Mouse (Mus musculus) hindbrain, embryonic 10.5 days (tissue): ENCODE data around the gene Tspan14. TPM values are rescaled to one million over a fixed set of nuclear protein-coding genes. Genes with fewer than 3 reads are reported as not detected.
A peak's percentile ranks its signal among the peaks of the same experiment; 100 is the strongest.

Experiments used
- DNase-seq: peaks from one replicate; pipeline ENCODE4 v3.0.0-alpha.2; 2017; ENCODE audit warnings: low spot score
- H3K27ac ChIP-seq: fragments of 300-500 bp; sonication (generic); 2 replicates; pipeline ENCODE4 v1.5.1; 2016; ENCODE audit warnings: mild to moderate bottlenecking, moderate library complexity
- H3K27me3 ChIP-seq: fragments of 300-500 bp; sonication (generic); 2 replicates; pipeline ENCODE4 v1.6.1; 2016; ENCODE audit warnings: mild to moderate bottlenecking; ENCODE audit not compliant: poor library complexity, insufficient read depth, severe bottlenecking
- H3K36me3 ChIP-seq: fragments of 300-500 bp; sonication (generic); 2 replicates; pipeline ENCODE4 v1.6.1; 2016; ENCODE audit warnings: mild to moderate bottlenecking, moderate library complexity
- H3K4me1 ChIP-seq: fragments of 300-500 bp; sonication (generic); replicated peaks from 2 replicates; pipeline ENCODE4 v1.6.1; 2016; ENCODE audit warnings: mild to moderate bottlenecking
- H3K4me3 ChIP-seq: fragments of 300-500 bp; sonication (generic); 2 replicates; pipeline ENCODE4 v1.5.1; 2016; ENCODE audit warnings: mild to moderate bottlenecking, moderate library complexity
- H3K9me3 ChIP-seq: fragments of 300-500 bp; sonication (generic); 2 replicates; pipeline ENCODE4 v1.6.1; 2016; ENCODE audit warnings: mild to moderate bottlenecking, moderate library complexity
- WGBS: fragments of 180-500 bp; shearing (Covaris S2); methylation state at CpG from one replicate; pipeline ENCODE4 v1.1.7; 2016; 5-methylcytosine and 5-hydroxymethylcytosine counted together
- polyA plus RNA-seq: library from polyadenylated mRNA; unstranded; fragments of >200 nt; fragmentation: Nextera tagmentation; extraction: Ambion mirVana; gene quantifications from 2 replicates; pipeline ENCODE4 v1.2.1, GENCODE M21; 2016

Gene Tspan14
- 95.5 and 95.7 TPM in 2 replicates for polyA plus RNA-seq

GRCm38 (mm10) chr14:40966392-40966861 lies at the start of gene Tspan14:
Tspan14 (minus strand) TSS chr14:40966807.
- no peak for DNase-seq
- no peaks in the 10 kb centered on the region for H3K36me3 ChIP-seq
- H3K4me1 ChIP-seq: peaks cover 54% of the 10 kb centered on the region
- peaks cover 16% of the 10 kb centered on the region for H3K27me3 ChIP-seq
- under 1% methylated on average over 54 of the region's 54 CpGs for WGBS
- H3K4me3 ChIP-seq: peak within 1 kb of the TSS; percentile 75
- peak within 1 kb of the TSS; percentile 97 for H3K27ac ChIP-seq
- no peaks in the 10 kb centered on the region for H3K9me3 ChIP-seq

GRCm38 (mm10) chr14:41014701-41015240 lies 48.2 kb upstream of the Tspan14 start:
- DNase-seq: no peak
- Histone ChIP-seq H3K27ac (no peak overlapping the region), H3K36me3 (no peaks in the 10 kb centered on the region), H3K27me3 (no peaks in the 10 kb centered on the region), H3K4me1 (peaks cover 17% of the 10 kb centered on the region), H3K9me3 (no peaks in the 10 kb centered on the region), H3K4me3 (no peak overlapping the region)
- WGBS: 79% methylated on average over 5 of the region's 5 CpGs

- H3K27ac ChIP-seq: peak within 1 kb of the TSS; percentile 89
- H3K4me3 ChIP-seq: peak within 1 kb of the TSS; percentile 67
- peak; percentile 89 for DNase-seq
- 6% methylated on average over 32 of the region's 32 CpGs for WGBS
- H3K4me1 ChIP-seq: peaks cover 17% of the 10 kb centered on the region
- H3K9me3 ChIP-seq: no peaks in the 10 kb centered on the region
- H3K27me3 ChIP-seq: no peaks in the 10 kb centered on the region
- H3K36me3 ChIP-seq: no peaks in the 10 kb centered on the region
These were observed 47.3 kb upstream of the Tspan14 start, which contains the start of gene Fam213a for GRCm38 (mm10) chr14:41013630-41014613. Fam213a (minus strand) TSS chr14:41013788.

GRCm38 (mm10) chr14:41013143-41013542 lies 46.5 kb upstream of the Tspan14 start:
- H3K27me3 ChIP-seq: no peaks in the 10 kb centered on the region
- no peak for DNase-seq
- no peaks in the 10 kb centered on the region for H3K9me3 ChIP-seq
- H3K27ac ChIP-seq: peak overlapping the region; percentile 89
- H3K36me3 ChIP-seq: no peaks in the 10 kb centered on the region
- peak overlapping the region; percentile 67 for H3K4me3 ChIP-seq
- WGBS: 26% methylated on average over 9 of the region's 9 CpGs
- H3K4me1 ChIP-seq: peaks cover 19% of the 10 kb centered on the region

GRCm38 (mm10) chr14:41011916-41012315 lies 45.3 kb upstream of the Tspan14 start:
- H3K36me3 ChIP-seq: no peaks in the 10 kb centered on the region
- no peaks in the 10 kb centered on the region for H3K27me3 ChIP-seq
- no peak overlapping the region for H3K4me3 ChIP-seq
- no peak overlapping the region for H3K27ac ChIP-seq
- 88% methylated on average over 3 of the region's 3 CpGs for WGBS
- H3K4me1 ChIP-seq: peaks cover 20% of the 10 kb centered on the region
- no peaks in the 10 kb centered on the region for H3K9me3 ChIP-seq
- DNase-seq: no peak

- Histone ChIP-seq H3K27ac (peak overlapping the region; percentile 43; the same call in 1 of the 2 replicates), H3K36me3 (no peaks in the 10 kb centered on the region), H3K27me3 (0 out of 2 replicates have a peak, but pooled peaks cover 3% of the 10 kb centered on the region), H3K4me1 (peaks cover 25% of the 10 kb centered on the region), H3K9me3 (no peaks in the 10 kb centered on the region), H3K4me3 (no peak overlapping the region)
- no peak for DNase-seq
- WGBS: 72% methylated on average over 2 of the region's 2 CpGs
These were observed 41.5 kb upstream of the Tspan14 start for GRCm38 (mm10) chr14:41008138-41008537.

- no peaks in the 10 kb centered on the region for H3K36me3 ChIP-seq
- H3K27ac ChIP-seq: 0 out of 2 replicates have a peak overlapping the region, but pooled peaks have one; percentile 43
- WGBS: 39% methylated on average over 5 of the region's 5 CpGs
- no peak overlapping the region for H3K4me3 ChIP-seq
- H3K4me1 ChIP-seq: peaks cover 20% of the 10 kb centered on the region
- no peak for DNase-seq
- H3K27me3 ChIP-seq: 0 out of 2 replicates have a peak, but pooled peaks cover 4% of the 10 kb centered on the region
- H3K9me3 ChIP-seq: no peaks in the 10 kb centered on the region
These were observed 41.0 kb upstream of the Tspan14 start for GRCm38 (mm10) chr14:41007641-41008040.

- no peak overlapping the region for H3K4me3 ChIP-seq
- 62% methylated on average over 3 of the region's 3 CpGs for WGBS
These were observed 40.3 kb upstream of the Tspan14 start for GRCm38 (mm10) chr14:41006899-41007298.

GRCm38 (mm10) chr14:41006263-41006662 lies 39.7 kb upstream of the Tspan14 start:
- DNase-seq: no peak
- 91% methylated on average over 10 of the region's 10 CpGs for WGBS

More at GRCm38 (mm10) chr14:41006899-41007298, 40.3 kb upstream of the Tspan14 start:
- DNase-seq: no peak
- Histone ChIP-seq H3K27me3 (0 out of 2 replicates have a peak, but pooled peaks cover 4% of the 10 kb centered on the region), H3K27ac (no peak overlapping the region), H3K36me3 (peaks cover 4% of the 10 kb centered on the region; the same call in 1 of the 2 replicates), H3K9me3 (no peaks in the 10 kb centered on the region), H3K4me1 (peaks cover 20% of the 10 kb centered on the region)

GRCm38 (mm10) chr14:41005716-41006115 lies 39.1 kb upstream of the Tspan14 start:
- 88% methylated on average over 9 of the region's 9 CpGs for WGBS
- H3K4me1 ChIP-seq: peaks cover 20% of the 10 kb centered on the region
- H3K9me3 ChIP-seq: no peaks in the 10 kb centered on the region
- H3K36me3 ChIP-seq: peaks cover 8% of the 10 kb centered on the region; the same call in 1 of the 2 replicates
- DNase-seq: no peak
- H3K4me3 ChIP-seq: no peak overlapping the region
- H3K27me3 ChIP-seq: 0 out of 2 replicates have a peak, but pooled peaks cover 4% of the 10 kb centered on the region
- H3K27ac ChIP-seq: no peak overlapping the region

More at GRCm38 (mm10) chr14:41006263-41006662, 39.7 kb upstream of the Tspan14 start:
- Histone ChIP-seq H3K27ac (no peak overlapping the region), H3K27me3 (0 out of 2 replicates have a peak, but pooled peaks cover 4% of the 10 kb centered on the region), H3K4me1 (peaks cover 20% of the 10 kb centered on the region), H3K36me3 (peaks cover 8% of the 10 kb centered on the region; the same call in 1 of the 2 replicates), H3K9me3 (no peaks in the 10 kb centered on the region), H3K4me3 (no peak overlapping the region)

- peak overlapping the region; percentile 72 for H3K27ac ChIP-seq
These were observed 37.9 kb upstream of the Tspan14 start for GRCm38 (mm10) chr14:41004201-41005141.

More at GRCm38 (mm10) chr14:41004201-41005141, 37.9 kb upstream of the Tspan14 start:
- WGBS: 11% methylated on average over 22 of the region's 22 CpGs
- Histone ChIP-seq H3K36me3 (peaks cover 13% of the 10 kb centered on the region), H3K4me1 (peaks cover 22% of the 10 kb centered on the region), H3K9me3 (no peaks in the 10 kb centered on the region), H3K4me3 (peak overlapping the region; percentile 35), H3K27me3 (0 out of 2 replicates have a peak, but pooled peaks cover 4% of the 10 kb centered on the region)
- peak; percentile 33 for DNase-seq
